9 mouse cellular contexts compared by ENCODE assay signal in genomic region chr8:84834866-84835855, GRCm38 (mm10). TPM values are rescaled to one million over a fixed set of nuclear protein-coding genes. Genes with fewer than 3 reads are reported as not detected.
DNase-seq lines count a peak whose midpoint lies in the region; ATAC-seq and TF ChIP-seq lines count a peak whose summit lies in the region.
"Had no signal": no experiment of that assay in that cellular context is flagged by ENCODE, and none has a peak within 500 bp of the region (broad histone marks: within the 10 kb centered on the region; RNA-seq: fewer than 3 reads in every experiment).

No protein-coding gene starts in this region.

- H3K9ac ChIP-seq in heart, embryonic 11.5 days (ENCODE audit: low read depth, low read length), result no peak overlapping the region
- 0 out of 2 replicates have a peak overlapping the region, but pooled peaks have one; percentile 2 for H3K9ac ChIP-seq in midbrain, postnatal 0 days (replicated peaks; ENCODE audit: low read length, poor library complexity, severe bottlenecking)

- H3K4me3 ChIP-seq in heart, embryonic 11.5 days (ENCODE audit: low read depth, low read length), result no peak overlapping the region
- H3K4me3 ChIP-seq in layer of hippocampus, adult 2 months, result no peak overlapping the region
- no peak overlapping the region for H3K4me3 ChIP-seq in midbrain, postnatal 0 days (ENCODE audit: low read depth, low read length)

- peaks cover 19% of the 10 kb centered on the region for H3K4me1 ChIP-seq in heart, embryonic 11.5 days (ENCODE audit: control insufficient read depth, insufficient read depth, low read length)
- H3K4me1 ChIP-seq in midbrain, postnatal 0 days (ENCODE audit: insufficient read depth, low read length), result peaks cover 11% of the 10 kb centered on the region

- WGBS in heart, embryonic 11.5 days (ENCODE audit: insufficient replicate concordance), result 75% methylated on average over 10 of the region's 10 CpGs
- WGBS in midbrain, postnatal 0 days, result 68% methylated on average over 10 of the region's 10 CpGs

- no peak overlapping the region for H3K4me2 ChIP-seq in heart, embryonic 11.5 days
- H3K4me2 ChIP-seq in midbrain, postnatal 0 days (ENCODE audit: low read depth, low read length, poor library complexity, severe bottlenecking), result no peak overlapping the region

- no peaks in the 10 kb centered on the region for H3K27me3 ChIP-seq in heart, embryonic 11.5 days (ENCODE audit: control insufficient read depth, insufficient read depth, low read length)
- H3K27me3 ChIP-seq in midbrain, postnatal 0 days (ENCODE audit: insufficient read depth, low read length), result no peaks in the 10 kb centered on the region
- H3K27me3 ChIP-seq: Patski had no signal

- intact Hi-C loops in heart, postnatal 14 days (cut with DNase I), result loop anchor here (10.0 kb wide), 1 partner anchor 820 kb away; the partner anchor contains the start of gene 2210011C24Rik

- H3K36me3 ChIP-seq in heart, embryonic 11.5 days (ENCODE audit: control insufficient read depth, insufficient read depth, low read length), result peaks cover 38% of the 10 kb centered on the region
- H3K36me3 ChIP-seq in midbrain, postnatal 0 days (ENCODE audit: insufficient read depth, low read length), result peaks cover 44% of the 10 kb centered on the region

- H3K27ac ChIP-seq in heart, embryonic 11.5 days (ENCODE audit: low read depth, low read length), result no peak overlapping the region
- peak overlapping the region; percentile 75 for H3K27ac ChIP-seq in layer of hippocampus, adult 2 months
- H3K27ac ChIP-seq in midbrain, postnatal 0 days (ENCODE audit: low read depth, low read length), result no peak overlapping the region

- TF ChIP-seq CTCF in layer of hippocampus, adult 2 months (conservative IDR thresholded peaks at IDR 0.05), result no peak
- no peak for TF ChIP-seq CTCF in midbrain, postnatal 0 days (IDR thresholded peaks at IDR 0.05)

- H3K9me3 ChIP-seq in heart, embryonic 11.5 days (replicated peaks; ENCODE audit: control insufficient read depth, low read length), result no peaks in the 10 kb centered on the region
- no peaks in the 10 kb centered on the region for H3K9me3 ChIP-seq in midbrain, postnatal 0 days (ENCODE audit: low read length)

- DNase-seq in heart, postnatal 14 days, result peak; percentile 56 to 58
- peak; percentile 74 for DNase-seq in adrenal gland, adult 8-10 months
- DNase-seq in cerebellum, postnatal 36 days, result peak; percentile 84 to 87
- DNase-seq in layer of hippocampus, adult 2 months (ENCODE audit: low spot score in 2 of 2), result peak; percentile 87 to 90
- DNase-seq in midbrain, postnatal 0 days (ENCODE audit: low spot score), result peak; percentile 80
- no peak for DNase-seq in thymus, postnatal 4 days
- DNase-seq in yolk sac, embryonic 10.5 days (ENCODE audit: low spot score), result no peak

- no peak for ATAC-seq in heart, embryonic 11.5 days (replicated peaks; ENCODE audit: insufficient number of reproducible peaks, low FRiP score, low TSS enrichment)
- no peak for ATAC-seq in midbrain, postnatal 0 days (ENCODE audit: low FRiP score)
- ATAC-seq: Patski had no signal

RNA-seq across cellular contexts. Expression of gene Gadd45gip1, which starts 3.8 kb away (rescaled TPM):
- total RNA-seq in heart, postnatal 14 days (2021), result 10 to 100 TPM; 23.0 to 25.0 TPM
- polyA plus RNA-seq in heart, embryonic 11.5 days (2014; fragmentation: Nextera tagmentation; extraction: Ambion mirVana), result 51.5 and 52.2 TPM in 2 replicates
- total RNA-seq in adrenal gland, adult 8-10 months (2022), result 10 to 100 TPM; 63.6 to 68.4 (median 66.2) TPM
- total RNA-seq in layer of hippocampus, adult 2 months (2021), result 10 to 100 TPM; 23.3 to 26.1 TPM
- total RNA-seq in midbrain, postnatal 0 days (2014; rRNA removed), result 27.5 and 28.2 TPM in 2 replicates
- polyA plus RNA-seq in midbrain, postnatal 0 days (2015; fragmentation: Nextera tagmentation; extraction: Ambion mirVana), result 42.9 and 45.1 TPM in 2 replicates

RNA-seq across cellular contexts. Expression of gene Rad23a, which starts 5.3 kb away (rescaled TPM):
- 10 to 100 TPM; 78.9 to 79.9 TPM for total RNA-seq in heart, postnatal 14 days (2021)
- 125 and 127 TPM in 2 replicates for polyA plus RNA-seq in heart, embryonic 11.5 days (2014; fragmentation: Nextera tagmentation; extraction: Ambion mirVana)
- total RNA-seq in adrenal gland, adult 8-10 months (2022), result 100 to 1,000 TPM; 107 to 125 (median 111) TPM
- total RNA-seq in layer of hippocampus, adult 2 months (2021), result 10 to 100 TPM; 63.4 to 75.9 TPM
- total RNA-seq in midbrain, postnatal 0 days (2014; rRNA removed), result 43.8 and 57.5 TPM in 2 replicates
- 83.5 and 88.3 TPM in 2 replicates for polyA plus RNA-seq in midbrain, postnatal 0 days (2015; fragmentation: Nextera tagmentation; extraction: Ambion mirVana)

RNA-seq across cellular contexts. Expression of gene Calr, which starts 11.6 kb away (rescaled TPM):
- total RNA-seq in heart, postnatal 14 days (2021), result 100 to 1,000 TPM; 262 to 331 TPM
- 830 and 894 TPM in 2 replicates for polyA plus RNA-seq in heart, embryonic 11.5 days (2014; fragmentation: Nextera tagmentation; extraction: Ambion mirVana)
- 100 to 1,000 TPM; 629 to 719 (median 673) TPM for total RNA-seq in adrenal gland, adult 8-10 months (2022)
- total RNA-seq in layer of hippocampus, adult 2 months (2021), result 100 to 1,000 TPM; 457 to 504 TPM
- 369 and 436 TPM in 2 replicates for total RNA-seq in midbrain, postnatal 0 days (2014; rRNA removed)
- polyA plus RNA-seq in midbrain, postnatal 0 days (2015; fragmentation: Nextera tagmentation; extraction: Ambion mirVana), result 444 and 445 TPM in 2 replicates

RNA-seq across cellular contexts. Expression of gene Dand5, which starts 12.5 kb away (rescaled TPM):
- 1 to 10 TPM; 6.1 to 6.4 TPM for total RNA-seq in heart, postnatal 14 days (2021)
- 5.0 and 6.0 TPM in 2 replicates for polyA plus RNA-seq in heart, embryonic 11.5 days (2014; fragmentation: Nextera tagmentation; extraction: Ambion mirVana)
- total RNA-seq in adrenal gland, adult 8-10 months (2022), result 10 to 100 TPM; 11.2 to 14.9 (median 12.5) TPM
- total RNA-seq in layer of hippocampus, adult 2 months (2021), result 10 to 100 TPM; 11.9 TPM
- 7.6 and 7.7 TPM in 2 replicates for total RNA-seq in midbrain, postnatal 0 days (2014; rRNA removed)
- 12.6 and 14.5 TPM in 2 replicates for polyA plus RNA-seq in midbrain, postnatal 0 days (2015; fragmentation: Nextera tagmentation; extraction: Ambion mirVana)

RNA-seq across cellular contexts. Expression of gene Farsa, which starts 21.6 kb away (rescaled TPM):
- total RNA-seq in heart, postnatal 14 days (2021), result 10 to 100 TPM; 23.7 to 27.8 TPM
- 53.6 and 54.5 TPM in 2 replicates for polyA plus RNA-seq in heart, embryonic 11.5 days (2014; fragmentation: Nextera tagmentation; extraction: Ambion mirVana)
- total RNA-seq in adrenal gland, adult 8-10 months (2022), result 10 to 100 TPM; 59.9 to 76.8 (median 68.0) TPM
- total RNA-seq in layer of hippocampus, adult 2 months (2021), result 10 to 100 TPM; 49.7 to 58.0 TPM
- 74.8 and 84.6 TPM in 2 replicates for total RNA-seq in midbrain, postnatal 0 days (2014; rRNA removed)
- polyA plus RNA-seq in midbrain, postnatal 0 days (2015; fragmentation: Nextera tagmentation; extraction: Ambion mirVana), result 92.7 and 103 TPM in 2 replicates

Comparison
In these comparisons a context has a peak if more than half of its experiments do, and no peak if none do; other contexts are left out.
1. DNase-seq: peak in heart, postnatal 14 days (2 of 2), adrenal gland, adult 8-10 months (single experiment), cerebellum, postnatal 36 days (2 of 2), layer of hippocampus, adult 2 months (2 of 2) and midbrain, postnatal 0 days (single experiment); none in thymus, postnatal 4 days (single experiment) and yolk sac, embryonic 10.5 days (single experiment).